ENCODE assay signal across 15 mouse cellular contexts in the genomic region with DNA sequence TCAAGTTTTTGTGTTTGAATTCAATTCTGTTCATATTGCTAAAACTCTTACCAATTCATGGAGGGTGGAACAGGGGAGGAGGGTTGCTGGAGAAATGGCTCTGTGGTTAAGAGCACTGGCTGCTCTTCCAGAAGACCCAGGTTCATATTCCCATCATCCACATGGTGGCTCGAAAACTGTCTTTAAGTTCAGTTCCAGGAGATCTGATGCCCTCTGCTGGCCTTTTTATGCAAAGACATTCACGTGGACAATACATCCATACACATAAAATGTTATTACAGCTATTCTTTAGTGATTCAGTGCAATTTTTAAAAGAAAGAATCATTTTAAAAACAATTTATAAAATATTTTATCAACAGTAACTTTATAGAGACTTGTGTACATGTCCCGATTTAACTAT.
A peak's percentile ranks its signal among the peaks of the same experiment; 100 is the strongest.
DNase-seq lines count a peak whose midpoint lies in the region; ATAC-seq and TF ChIP-seq lines count a peak whose summit lies in the region.
"Had no signal": no experiment of that assay in that cellular context is flagged by ENCODE, and none has a peak within 500 bp of the region (broad histone marks: within the 10 kb centered on the region; RNA-seq: fewer than 3 reads in every experiment).

No protein-coding gene starts in this region.

- DNase-seq in kidney, postnatal 0 days (ENCODE audit: low spot score), result no peak
- DNase-seq in kidney, postnatal 25 days, result no peak
- peak; percentile 9 for DNase-seq in thymus, postnatal 4 days
- DNase-seq in thymus, postnatal 14 days, result no peak
- peak; percentile 82 for DNase-seq in R1 (ENCODE audit: low read depth, low spot score)
- DNase-seq in ovary, adult 18-20 months (ENCODE audit: low spot score), result no peak
- DNase-seq: adrenal gland, adult 8-10 months; cerebellum, adult 18-20 months; heart, postnatal 4 days; kidney, postnatal 14 days had no signal

- H3K9me3 ChIP-seq in kidney, postnatal 0 days (replicated peaks; ENCODE audit: low read length), result no peaks in the 10 kb centered on the region
- H3K9me3 ChIP-seq in heart, embryonic 11.5 days (replicated peaks; ENCODE audit: control insufficient read depth, low read length), result no peaks in the 10 kb centered on the region
- H3K9me3 ChIP-seq: embryonic facial prominence, embryonic 15.5 days; midbrain, embryonic 12.5 days had no signal

- WGBS in kidney, postnatal 0 days, result 80% methylated on average over 3 of the region's 3 CpGs
- 72% methylated on average over 3 of the region's 3 CpGs for WGBS in heart, embryonic 11.5 days (ENCODE audit: insufficient replicate concordance)

- H3K4me1 ChIP-seq in kidney, postnatal 0 days (replicated peaks; ENCODE audit: insufficient read depth, low read length), result no peaks in the 10 kb centered on the region
- H3K4me1 ChIP-seq in heart, embryonic 11.5 days (ENCODE audit: control insufficient read depth, insufficient read depth, low read length), result no peaks in the 10 kb centered on the region
- H3K4me1 ChIP-seq: embryonic facial prominence, embryonic 15.5 days; midbrain, embryonic 12.5 days had no signal

- no peaks in the 10 kb centered on the region for H3K27me3 ChIP-seq in kidney, postnatal 0 days (ENCODE audit: insufficient read depth, low read length)
- H3K27me3 ChIP-seq in heart, embryonic 11.5 days (ENCODE audit: control insufficient read depth, insufficient read depth, low read length), result no peaks in the 10 kb centered on the region
- H3K27me3 ChIP-seq: embryonic facial prominence, embryonic 15.5 days; midbrain, embryonic 12.5 days had no signal

- peak; percentile 39; the same call in 1 of the 2 replicates for TF ChIP-seq CTCF in kidney, postnatal 0 days (IDR thresholded peaks at IDR 0.05; ENCODE audit: low read depth)

- no peak overlapping the region for H3K4me3 ChIP-seq in kidney, postnatal 0 days (replicated peaks; ENCODE audit: low read depth, low read length)
- no peak overlapping the region for H3K4me3 ChIP-seq in heart, embryonic 11.5 days (ENCODE audit: low read depth, low read length)
- H3K4me3 ChIP-seq: embryonic facial prominence, embryonic 15.5 days; midbrain, embryonic 12.5 days had no signal

- H3K36me3 ChIP-seq in kidney, postnatal 0 days (ENCODE audit: insufficient read depth, low read length), result no peaks in the 10 kb centered on the region
- no peaks in the 10 kb centered on the region for H3K36me3 ChIP-seq in heart, embryonic 11.5 days (ENCODE audit: control insufficient read depth, insufficient read depth, low read length)
- H3K36me3 ChIP-seq: embryonic facial prominence, embryonic 15.5 days; midbrain, embryonic 12.5 days had no signal

- H3K4me2 ChIP-seq in kidney, postnatal 0 days (ENCODE audit: low read length), result no peak overlapping the region
- H3K4me2 ChIP-seq in heart, embryonic 11.5 days, result no peak overlapping the region
- H3K4me2 ChIP-seq: embryonic facial prominence, embryonic 15.5 days; liver, embryonic 11.5 days; midbrain, embryonic 12.5 days had no signal

- no peak overlapping the region for H3K9ac ChIP-seq in kidney, postnatal 0 days (ENCODE audit: low read depth, low read length)
- H3K9ac ChIP-seq in heart, embryonic 11.5 days (ENCODE audit: low read depth, low read length), result no peak overlapping the region
- H3K9ac ChIP-seq: embryonic facial prominence, embryonic 15.5 days; midbrain, embryonic 12.5 days had no signal

- no peak for ATAC-seq in kidney, postnatal 0 days (replicated peaks; ENCODE audit: low FRiP score, low read depth)
- ATAC-seq in heart, embryonic 11.5 days (replicated peaks; ENCODE audit: insufficient number of reproducible peaks, low FRiP score, low TSS enrichment), result no peak
- ATAC-seq: inflammation-experienced regulatory T-cells, adult 6 months had no signal

- H3K27ac ChIP-seq in kidney, postnatal 0 days, result no peak overlapping the region
- H3K27ac ChIP-seq in heart, embryonic 11.5 days (ENCODE audit: low read depth, low read length), result no peak overlapping the region
- H3K27ac ChIP-seq: embryonic facial prominence, embryonic 15.5 days; midbrain, embryonic 12.5 days had no signal

Comparison
In these comparisons a context has a peak if more than half of its experiments do, and no peak if none do; other contexts are left out.
1. DNase-seq: peak in thymus, postnatal 4 days (single experiment) and R1 (single experiment); none in kidney, postnatal 0 days (single experiment), kidney, postnatal 25 days (0 of 2), thymus, postnatal 14 days (single experiment) and ovary, adult 18-20 months (single experiment).